Comparison of ENCODE assay signal across 20 mouse cellular contexts in genomic region chr3:107239607-107240006, GRCm38 (mm10). TPM values are rescaled to one million over a fixed set of nuclear protein-coding genes. Genes with fewer than 3 reads are reported as not detected.
"Had no signal": no experiment of that assay in that cellular context is flagged by ENCODE, and none has a peak within 500 bp of the region (broad histone marks: within the 10 kb centered on the region; RNA-seq: fewer than 3 reads in every experiment).

Prok1 (minus strand) TSS chr3:107239707.

- H3K4me2 ChIP-seq: neural tube, embryonic 13.5 days; neural tube, embryonic 15.5 days; stomach, embryonic 15.5 days had no signal

- H3K9me3 ChIP-seq: neural tube, embryonic 13.5 days; neural tube, embryonic 15.5 days; stomach, embryonic 15.5 days had no signal

- H3K27ac ChIP-seq: neural tube, embryonic 13.5 days; neural tube, embryonic 15.5 days; stomach, embryonic 15.5 days had no signal

- DNase-seq: retina, postnatal 1 day; right cerebral cortex, adult 18-20 months; right cerebral cortex, postnatal 14 days; right cerebral cortex, postnatal 25 days; right cerebral cortex, postnatal 4 days; spleen, adult 18-20 months; thymus, adult 18-20 months; thymus, adult 2 months; thymus, postnatal 14 days; thymus, postnatal 25 days; thymus, postnatal 36 days; thymus, postnatal 4 days had no signal

- H3K4me1 ChIP-seq: neural tube, embryonic 15.5 days; stomach, embryonic 15.5 days had no signal

- H3K9ac ChIP-seq: neural tube, embryonic 13.5 days; neural tube, embryonic 15.5 days; stomach, embryonic 15.5 days had no signal

- H3K4me3 ChIP-seq: neural tube, embryonic 13.5 days; neural tube, embryonic 15.5 days; stomach, embryonic 15.5 days had no signal

- H3K27me3 ChIP-seq: stomach, embryonic 15.5 days had no signal

- H3K36me3 ChIP-seq: neural tube, embryonic 13.5 days; neural tube, embryonic 15.5 days; stomach, embryonic 15.5 days had no signal

RNA-seq across cellular contexts. Expression of gene Prok1, which starts in this region (rescaled TPM):
- total RNA-seq: neutrophil, adult 5-6 weeks had no signal
- polyA plus RNA-seq: neural tube, embryonic 13.5 days; small intestine, adult 2 months; spleen, adult 2 months; stomach, embryonic 14.5 days; testis, adult 2 months had no signal
